Mouse (Mus musculus) neural tube, embryonic 14.5 days (tissue): ENCODE measurements around the gene Rnf26. TPM values are rescaled to one million over a fixed set of nuclear protein-coding genes. Genes with fewer than 3 reads are reported as not detected.
A peak's percentile ranks its signal among the peaks of the same experiment; 100 is the strongest.

Source experiments
- ATAC-seq: fragments of 200-750 bp; cut with Nextera tagmentation; 2 replicates; pipeline ENCODE4 v1.8.0; 2017; ENCODE audit warnings: low read depth, mild to moderate bottlenecking, moderate TSS enrichment, moderate library complexity
- H3K27ac ChIP-seq: fragments of 300-500 bp; sonication (generic); 2 replicates; pipeline ENCODE4 v1.5.1; 2014; ENCODE audit warnings: low read depth, mild to moderate bottlenecking, control low read depth, low read length, moderate library complexity, mixed read lengths
- H3K27me3 ChIP-seq: fragments of 300-500 bp; sonication (generic); 2 replicates; pipeline ENCODE4 v1.6.1; 2014; ENCODE audit warnings: low read length; ENCODE audit not compliant: control insufficient read depth, insufficient read depth
- H3K36me3 ChIP-seq: fragments of 300-500 bp; sonication (generic); 2 replicates; pipeline ENCODE4 v1.6.1; 2014; ENCODE audit warnings: low read length, mixed read lengths; ENCODE audit not compliant: control insufficient read depth, insufficient read depth
- H3K4me1 ChIP-seq: fragments of 300-500 bp; sonication (generic); 2 replicates; pipeline ENCODE4 v1.6.1; 2014; ENCODE audit warnings: low read length; ENCODE audit not compliant: control insufficient read depth, insufficient read depth
- H3K4me2 ChIP-seq: fragments of 300-500 bp; sonication (generic); 2 replicates; pipeline ENCODE4 v1.6.1; 2014; ENCODE audit warnings: mild to moderate bottlenecking, low read depth, low read length, control low read depth
- H3K4me3 ChIP-seq: fragments of 300-500 bp; sonication (generic); 2 replicates; pipeline ENCODE4 v1.5.1; 2014; ENCODE audit warnings: low read depth, low read length, control low read depth, mixed read lengths
- H3K9ac ChIP-seq: fragments of 300-500 bp; sonication (generic); replicated peaks from 2 replicates; pipeline ENCODE4 v1.6.1; 2014; ENCODE audit warnings: low read depth, mild to moderate bottlenecking, control low read depth, low read length, mixed read lengths
- H3K9me3 ChIP-seq: fragments of 300-500 bp; sonication (generic); 2 replicates; pipeline ENCODE4 v1.6.1; 2016; ENCODE audit warnings: low read length; ENCODE audit not compliant: control insufficient read depth
- WGBS: fragments of 180-500 bp; shearing (Covaris S2); extraction: QIAGEN DNeasy Blood & Tissue Kit; methylation state at CpG from one replicate; pipeline ENCODE4 v1.1.7; 2014; 5-methylcytosine and 5-hydroxymethylcytosine counted together
- polyA plus RNA-seq: library from polyadenylated mRNA; unstranded; fragments of >200 nt; fragmentation: Nextera tagmentation; extraction: Ambion mirVana; gene quantifications from 2 replicates; pipeline ENCODE4 v1.2.1, GENCODE M21; 2014

The Rnf26 gene
- polyA plus RNA-seq, 1 experiment from 2014 or later, result 28.9 TPM

- Histone ChIP-seq H3K27me3 (peaks cover 29% of the 10 kb centered on the region), H3K36me3 (no peaks in the 10 kb centered on the region), H3K4me2 (peak overlapping the region; percentile 82), H3K27ac (no peak overlapping the region; the same call in 1 of the 2 replicates), H3K9ac (no peak overlapping the region; the same call in 1 of the 2 replicates), H3K9me3 (no peaks in the 10 kb centered on the region), H3K4me1 (peaks cover 13% of the 10 kb centered on the region), H3K4me3 (peak overlapping the region; percentile 41)
- 50% methylated on average over 7 of the region's 7 CpGs for WGBS
- peak; percentile 21; the same call in 1 of the 2 replicates for ATAC-seq
Observed at GRCm38 (mm10) chr9:44135731-44136411, 22.6 kb upstream of the Rnf26 start.

- ATAC-seq, result peak; percentile 28
- no peak overlapping the region; the same call in none of the 2 replicates for H3K27ac ChIP-seq
- H3K9ac ChIP-seq, result peak overlapping the region; percentile 53
- peaks cover 29% of the 10 kb centered on the region for H3K27me3 ChIP-seq
- no peaks in the 10 kb centered on the region for H3K36me3 ChIP-seq
- WGBS, result 2% methylated on average over 48 of the region's 49 CpGs
- peaks cover 15% of the 10 kb centered on the region for H3K4me1 ChIP-seq
- peak overlapping the region; percentile 41 for H3K4me3 ChIP-seq
- peak overlapping the region; percentile 82 for H3K4me2 ChIP-seq
- no peaks in the 10 kb centered on the region for H3K9me3 ChIP-seq
Observed at GRCm38 (mm10) chr9:44134851-44135730, 21.8 kb upstream of the Rnf26 start.

- 1% methylated on average over 45 of the region's 55 CpGs for WGBS
- H3K4me1 ChIP-seq, result peaks cover 19% of the 10 kb centered on the region
- peak; percentile 29; the same call in 1 of the 2 replicates for ATAC-seq
Observed at GRCm38 (mm10) chr9:44134101-44134850, 21.0 kb upstream of the Rnf26 start, which contains the start of gene Mcam. Gene Mcam (plus strand): TSS chr9:44134469.

GRCm38 (mm10) chr9:44133287-44133686 lies 20.0 kb upstream of the Rnf26 start:
- peaks cover 19% of the 10 kb centered on the region for H3K4me1 ChIP-seq
- H3K9ac ChIP-seq, result no peak overlapping the region
- peaks cover 29% of the 10 kb centered on the region for H3K27me3 ChIP-seq
- H3K9me3 ChIP-seq, result no peaks in the 10 kb centered on the region
- H3K4me3 ChIP-seq, result peak overlapping the region; percentile 41; the same call in 1 of the 2 replicates
- WGBS, result 0% methylated on average over 2 of the region's 2 CpGs
- ATAC-seq, result no peak
- no peaks in the 10 kb centered on the region for H3K36me3 ChIP-seq
- H3K4me2 ChIP-seq, result peak overlapping the region; percentile 82; the same call in 1 of the 2 replicates
- H3K27ac ChIP-seq, result no peak overlapping the region

More at GRCm38 (mm10) chr9:44134101-44134850, 21.0 kb upstream of the Rnf26 start, which contains the start of gene Mcam:
- Histone ChIP-seq H3K27ac (peak within 1 kb of the TSS; percentile 12; the same call in 1 of the 2 replicates), H3K9me3 (no peaks in the 10 kb centered on the region), H3K27me3 (peaks cover 29% of the 10 kb centered on the region), H3K4me2 (peak within 1 kb of the TSS; percentile 82), H3K36me3 (no peaks in the 10 kb centered on the region), H3K9ac (peak within 1 kb of the TSS; percentile 53), H3K4me3 (peak within 1 kb of the TSS; percentile 41)

- H3K27me3 ChIP-seq, result peaks cover 29% of the 10 kb centered on the region
- H3K9ac ChIP-seq, result no peak overlapping the region
- peaks cover 19% of the 10 kb centered on the region for H3K4me1 ChIP-seq
- no peak overlapping the region for H3K4me3 ChIP-seq
- no peaks in the 10 kb centered on the region for H3K9me3 ChIP-seq
- no peak overlapping the region for H3K27ac ChIP-seq
- no peaks in the 10 kb centered on the region for H3K36me3 ChIP-seq
- H3K4me2 ChIP-seq, result no peak overlapping the region
- ATAC-seq, result no peak
- 68% methylated on average over 5 of the region's 5 CpGs for WGBS
Observed at GRCm38 (mm10) chr9:44132200-44132599, 18.9 kb upstream of the Rnf26 start.

GRCm38 (mm10) chr9:44131276-44131590 lies 17.9 kb upstream of the Rnf26 start:
- H3K27me3 ChIP-seq, result peaks cover 29% of the 10 kb centered on the region
- 45% methylated on average over 7 of the region's 7 CpGs for WGBS
- peak overlapping the region; percentile 34; the same call in 1 of the 2 replicates for H3K27ac ChIP-seq
- no peaks in the 10 kb centered on the region for H3K9me3 ChIP-seq
- H3K4me2 ChIP-seq, result peak overlapping the region; percentile 6; the same call in 1 of the 2 replicates
- peaks cover 19% of the 10 kb centered on the region for H3K4me1 ChIP-seq
- no peaks in the 10 kb centered on the region for H3K36me3 ChIP-seq
- H3K9ac ChIP-seq, result no peak overlapping the region
- no peak for ATAC-seq
- H3K4me3 ChIP-seq, result no peak overlapping the region

- no peak overlapping the region for H3K4me3 ChIP-seq
- H3K4me1 ChIP-seq, result peaks cover 19% of the 10 kb centered on the region
- no peaks in the 10 kb centered on the region for H3K36me3 ChIP-seq
- H3K27ac ChIP-seq, result peak overlapping the region; percentile 34
- 16% methylated on average over 19 of the region's 19 CpGs for WGBS
- peaks cover 27% of the 10 kb centered on the region for H3K27me3 ChIP-seq
- peak; percentile 11; the same call in 1 of the 2 replicates for ATAC-seq
- H3K4me2 ChIP-seq, result peak overlapping the region; percentile 53
- H3K9ac ChIP-seq, result 0 out of 2 replicates have a peak overlapping the region, but pooled peaks have one; percentile 46
- no peaks in the 10 kb centered on the region for H3K9me3 ChIP-seq
Observed at GRCm38 (mm10) chr9:44130581-44131275, 17.4 kb upstream of the Rnf26 start.

- H3K4me3 ChIP-seq, result peak overlapping the region; percentile 23
- H3K27ac ChIP-seq, result no peak overlapping the region; the same call in none of the 2 replicates
- peaks cover 22% of the 10 kb centered on the region for H3K27me3 ChIP-seq
- H3K9me3 ChIP-seq, result no peaks in the 10 kb centered on the region
- H3K4me2 ChIP-seq, result peak overlapping the region; percentile 53
- H3K36me3 ChIP-seq, result no peaks in the 10 kb centered on the region
- peaks cover 16% of the 10 kb centered on the region for H3K4me1 ChIP-seq
- peak; percentile 12; the same call in 1 of the 2 replicates for ATAC-seq
- peak overlapping the region; percentile 46 for H3K9ac ChIP-seq
- 1% methylated on average over 27 of the region's 27 CpGs for WGBS
Observed at GRCm38 (mm10) chr9:44130034-44130433, 16.7 kb upstream of the Rnf26 start.
